Mouse (Mus musculus) cerebellum, postnatal 14 days (tissue): ENCODE measurements at regions not wholly inside any gene's neighbourhood (a gene's known extent, or its start where the extent isn't known, plus 50 kb on each side); places are given as distances from the start of the nearest gene placed in this dataset.

Source experiments
- DNase-seq, 2 experiments: peaks; one replicate each; pipeline ENCODE4 v3.0.0; 2021; ENCODE audit warnings: mixed read lengths in 2 of 2

- peak; percentile 88 to 92 for DNase-seq
These were observed 51.9 kb upstream of the Slc16a1 start for GRCm38 (mm10) chr3:104586342-104587175.

- DNase-seq, result no peak
These were observed 53.2 kb upstream of the Slc16a1 start for GRCm38 (mm10) chr3:104585303-104585702.

GRCm38 (mm10) chr3:104583236-104583635 lies 55.2 kb upstream of the Slc16a1 start:
- DNase-seq, result no peak

- DNase-seq, result no peak
These were observed 55.9 kb upstream of the Slc16a1 start for GRCm38 (mm10) chr3:104582521-104582920.

GRCm38 (mm10) chr3:104579186-104579585 lies 59.3 kb upstream of the Slc16a1 start:
- no peak for DNase-seq

- DNase-seq, result no peak
These were observed 60.1 kb upstream of the Slc16a1 start for GRCm38 (mm10) chr3:104578374-104578773.

- DNase-seq, result no peak
These were observed 61.1 kb upstream of the Slc16a1 start for GRCm38 (mm10) chr3:104577228-104577927.

GRCm38 (mm10) chr3:104573277-104573940 lies 61.7 kb upstream of the Lrig2 start:
- DNase-seq, result no peak

- no peak for DNase-seq
These were observed 60.4 kb upstream of the Lrig2 start for GRCm38 (mm10) chr3:104571935-104572631.

- DNase-seq, result peak; percentile 5 to 27
These were observed 53.9 kb upstream of the Lrig2 start for GRCm38 (mm10) chr3:104565423-104566230.

GRCm38 (mm10) chr3:104564857-104565256 lies 53.1 kb upstream of the Lrig2 start:
- DNase-seq, result no peak

- DNase-seq, result no peak
These were observed 49.8 kb upstream of the Lrig2 start for GRCm38 (mm10) chr3:104561567-104561966.
